Mouse (Mus musculus) heart, postnatal 36 days (tissue): ENCODE data around the gene Gm30083. TPM values are rescaled to one million over a fixed set of nuclear protein-coding genes. Genes with fewer than 3 reads are reported as not detected.

Source experiments
- DNase-seq, 2 experiments: peaks; one replicate each; pipeline ENCODE4 v3.0.0; 2021 to 2022
- intact Hi-C: fragments of 180-260 bp; cut with DNase I; formaldehyde crosslinking; loops from one replicate; pipeline ENCODE4 v1.15.1; 2025
- total RNA-seq, 2 experiments: library from RNA; stranded (reverse); gene quantifications; 2 replicates each; pipeline ENCODE4 v1.2.3; 2021

The Gm30083 gene
- total RNA-seq, 2 experiments from 2014 or later: not detected

GRCm38 (mm10) chr14:33965675-33966074 lies 49.3 kb downstream of the Gm30083 start:
- no peak for DNase-seq
- intact Hi-C loops: loop anchor here (10.0 kb wide), 1 partner anchor 189 kb away; the partner anchor contains the start of gene Npy4r

DNA sequence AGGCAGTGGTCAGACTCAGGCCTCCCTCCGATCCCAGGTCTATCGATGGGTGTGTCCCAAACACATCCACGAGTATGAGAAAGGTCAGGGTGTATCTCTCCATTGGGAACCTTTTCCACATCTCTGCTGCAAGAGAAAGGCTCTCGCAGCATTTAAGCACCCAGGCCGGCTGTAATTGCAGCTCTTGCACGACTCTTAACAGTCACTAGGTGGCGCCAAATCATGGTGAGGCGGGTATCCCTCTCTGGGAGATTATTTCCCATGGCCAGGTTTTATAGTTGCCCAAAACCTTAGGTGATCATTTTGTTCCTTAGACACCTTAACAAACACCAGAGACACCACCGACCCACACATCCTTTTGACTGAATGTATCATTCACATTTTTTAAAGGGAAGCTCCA lies 55.6 kb downstream of the Gm30083 start:
- DNase-seq: peak; percentile 40 to 44
- intact Hi-C loops: loop anchor here (2.0 kb wide), 1 partner anchor 145 kb away; no protein-coding TSS in a partner anchor

GRCm38 (mm10) chr14:33958841-33959240 lies 56.1 kb downstream of the Gm30083 start:
- DNase-seq: no peak
- intact Hi-C loops: loop anchor here (2.0 kb wide), 1 partner anchor 146 kb away; no protein-coding TSS in a partner anchor

DNA sequence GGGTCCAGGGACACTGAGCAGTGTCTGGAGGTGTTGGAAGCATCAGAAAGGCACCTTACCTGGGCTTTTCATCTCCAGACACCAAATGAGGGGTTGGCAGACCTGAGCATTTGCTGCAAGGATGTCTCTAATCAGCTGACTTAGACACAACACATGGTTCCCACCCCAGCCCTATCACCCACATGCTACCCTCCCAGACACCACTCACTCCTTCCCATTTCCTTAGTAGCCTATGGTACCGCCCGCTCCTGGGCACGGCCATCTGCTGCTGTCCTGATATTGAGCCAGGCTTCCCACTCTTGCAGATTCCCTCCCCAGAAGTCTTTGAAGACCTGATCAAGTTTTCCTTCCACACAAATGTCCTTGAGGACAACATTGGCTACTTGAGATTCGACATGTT lies 56.8 kb downstream of the Gm30083 start:
- intact Hi-C loops: loop anchor here (2.0 kb wide), 1 partner anchor 147 kb away; no protein-coding TSS in a partner anchor

DNA sequence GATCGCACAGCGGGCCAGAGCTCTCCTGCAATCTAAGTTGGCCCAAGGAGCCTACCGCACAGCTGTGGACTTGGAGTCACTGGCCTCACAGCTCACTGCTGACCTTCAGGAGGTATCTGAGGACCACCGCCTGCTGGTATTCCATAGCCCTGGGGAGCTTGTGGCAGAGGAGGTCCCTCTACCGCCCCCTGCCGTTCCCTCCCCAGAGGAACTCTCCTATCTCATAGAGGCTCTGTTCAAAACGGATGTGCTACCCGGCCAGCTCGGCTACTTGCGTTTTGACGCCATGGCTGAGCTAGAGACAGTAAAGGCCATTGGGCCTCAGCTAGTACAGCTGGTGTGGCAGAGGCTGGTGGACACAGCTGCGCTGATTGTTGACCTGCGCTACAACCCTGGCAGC lies 58.9 kb downstream of the Gm30083 start:
- intact Hi-C loops: no loop called here
- no peak for DNase-seq

More for the DNA sequence above, 56.8 kb downstream of the Gm30083 start:
- no peak for DNase-seq

DNA sequence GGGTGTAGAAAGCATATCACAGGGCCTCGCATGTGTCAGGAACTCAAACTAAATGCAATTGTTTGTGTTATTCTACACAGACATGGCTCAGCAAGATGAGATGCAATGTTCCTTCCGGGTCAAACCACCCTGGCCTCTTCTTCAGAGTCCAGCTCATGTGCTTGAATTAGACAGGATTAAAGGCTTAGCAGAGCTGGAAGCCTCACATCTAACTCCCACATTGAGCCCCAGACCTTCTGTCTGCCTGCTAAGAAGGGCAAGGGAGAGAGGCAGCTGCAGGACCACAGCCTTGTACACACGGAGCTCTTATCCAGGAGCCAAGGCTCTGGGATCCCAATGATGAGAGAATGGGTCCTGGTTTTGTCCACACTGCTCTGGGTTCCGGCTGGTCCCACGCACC lies 61.2 kb downstream of the Gm30083 start, which contains the start of gene Rbp3:
Rbp3 (plus strand) TSS at position 243 of the 400 bp plus-strand sequence.
- intact Hi-C loops: no loop called here
- DNase-seq: no peak

GRCm38 (mm10) chr14:33952233-33952981 lies 62.6 kb downstream of the Gm30083 start:
- DNase-seq: no peak
- intact Hi-C loops: no loop called here

GRCm38 (mm10) chr14:33946125-33946524 lies 68.9 kb downstream of the Gm30083 start:
- intact Hi-C loops: no loop called here
- no peak for DNase-seq

GRCm38 (mm10) chr14:33942222-33942621 lies 72.8 kb downstream of the Gm30083 start:
- intact Hi-C loops: no loop called here
- no peak for DNase-seq

GRCm38 (mm10) chr14:33940739-33941138 lies 74.2 kb downstream of the Gm30083 start, which contains the start of gene Gdf2:
Gdf2 (plus strand) TSS chr14:33941039.
- no peak for DNase-seq
- intact Hi-C loops: loop anchor here (2.0 kb wide), 1 partner anchor 20 kb away; no protein-coding TSS in a partner anchor

GRCm38 (mm10) chr14:33939117-33939516 lies 75.9 kb downstream of the Gm30083 start:
- intact Hi-C loops: loop anchor here (5.0 kb wide), 1 partner anchor 307 kb away; no protein-coding TSS in a partner anchor
- peak; percentile 58 to 74 for DNase-seq

Other genes with a start within 250 kb of the Gm30083 start
- 1 to 10 TPM; 1.2 to 1.7 TPM for gene Gdf10, start 91.6 kb downstream of the Gm30083 start, total RNA-seq
- gene Gdf2, start 74.1 kb downstream of the Gm30083 start, total RNA-seq: under 1 TPM; 0.16 to 0.19 TPM
- not detected for gene Rbp3, start 61.2 kb downstream of the Gm30083 start, total RNA-seq
- gene Zfp488, start 36.4 kb downstream of the Gm30083 start, total RNA-seq: not detected
- gene Gm5460, start 1.6 kb upstream of the Gm30083 start, total RNA-seq: not detected
- not detected for gene Antxrl, start 37.5 kb upstream of the Gm30083 start, total RNA-seq
- 1 to 10 TPM; 2.6 to 3.7 TPM for gene Anxa8, start 70.8 kb upstream of the Gm30083 start, total RNA-seq
- gene A630023A22Rik, start 87.6 kb upstream of the Gm30083 start, total RNA-seq: not detected
- under 1 TPM; 0.14 TPM for gene Npy4r, start 137.3 kb upstream of the Gm30083 start, total RNA-seq
- under 1 TPM; 0.08 to 0.17 TPM for gene Gprin2, start 186.5 kb upstream of the Gm30083 start, total RNA-seq
- under 1 TPM; 0.65 to 0.92 TPM for gene Syt15, start 204.4 kb upstream of the Gm30083 start, total RNA-seq